Mouse (Mus musculus) spleen, adult 12 weeks (tissue): ENCODE data around the gene Elof1.
"Not testable (repeated sequence)": the region's sequence is repeated elsewhere in the genome, so short reads cannot be mapped to it uniquely, and the experiment has no call there.

ENCODE experiments used
- DNase-seq: peaks from one replicate; pipeline ENCODE4 v3.0.0; 2022; ENCODE audit warnings: low spot score

Elof1 gene

GRCm38 (mm10) chr9:22116740-22117426, at the start of gene Elof1:
TSS of gene Elof1 (minus strand) at chr9:22117172.
- DNase-seq, result peak; percentile 87

- no peak for DNase-seq
These were observed 49.7 kb upstream of the Elof1 start for GRCm38 (mm10) chr9:22166686-22167085.

GRCm38 (mm10) chr9:22165964-22166363, 49.0 kb upstream of the Elof1 start:
- DNase-seq, result no peak

GRCm38 (mm10) chr9:22164711-22165668, 48.0 kb upstream of the Elof1 start:
- DNase-seq, result peak; percentile 21

- DNase-seq, result no peak
These were observed 45.9 kb upstream of the Elof1 start for GRCm38 (mm10) chr9:22162912-22163311.

- DNase-seq, result no peak
These were observed 45.3 kb upstream of the Elof1 start for GRCm38 (mm10) chr9:22162305-22162704.

GRCm38 (mm10) chr9:22161299-22161698, 44.3 kb upstream of the Elof1 start:
- no peak for DNase-seq

GRCm38 (mm10) chr9:22157516-22158265, 40.7 kb upstream of the Elof1 start:
- DNase-seq, result no peak

- DNase-seq, result peak; percentile 99
These were observed 39.7 kb upstream of the Elof1 start, which contains the start of gene Pigyl for GRCm38 (mm10) chr9:22156497-22157245. TSS of gene Pigyl (plus strand) at chr9:22156846.

- DNase-seq, result peak; percentile 65
These were observed 38.6 kb upstream of the Elof1 start for GRCm38 (mm10) chr9:22155614-22156013.

GRCm38 (mm10) chr9:22153810-22154209, 36.8 kb upstream of the Elof1 start:
- no peak for DNase-seq

- DNase-seq, result no peak
These were observed 34.0 kb upstream of the Elof1 start for GRCm38 (mm10) chr9:22150946-22151345.

GRCm38 (mm10) chr9:22150249-22150693, 33.3 kb upstream of the Elof1 start:
- DNase-seq, result not testable (repeated sequence)

- no peak for DNase-seq
These were observed 32.7 kb upstream of the Elof1 start for GRCm38 (mm10) chr9:22149426-22150248.

- no peak for DNase-seq
These were observed 27.5 kb upstream of the Elof1 start for GRCm38 (mm10) chr9:22144304-22144965.

- peak; percentile 81 for DNase-seq
These were observed 26.4 kb upstream of the Elof1 start for GRCm38 (mm10) chr9:22143108-22144037.

GRCm38 (mm10) chr9:22139746-22140145, 22.8 kb upstream of the Elof1 start:
- DNase-seq, result no peak

- DNase-seq, result peak; percentile 49
These were observed 21.5 kb upstream of the Elof1 start for GRCm38 (mm10) chr9:22138480-22138879.
